9 mouse cellular contexts compared by ENCODE assay signal in genomic region chr1:39441686-39442085, GRCm38 (mm10). TPM values are rescaled to one million over a fixed set of nuclear protein-coding genes. Genes with fewer than 3 reads are reported as not detected.
A peak's percentile ranks its signal among the peaks of the same experiment; 100 is the strongest.
DNase-seq lines count a peak whose midpoint lies in the region; TF ChIP-seq lines count a peak whose summit lies in the region.
"Had no signal": no experiment of that assay in that cellular context is flagged by ENCODE, and none has a peak within 500 bp of the region (broad histone marks: within the 10 kb centered on the region; RNA-seq: fewer than 3 reads in every experiment).

No protein-coding gene starts in this region.

- WGBS in heart, adult 2 months, result 65% methylated on average over 6 of the region's 6 CpGs

- peaks cover 10% of the 10 kb centered on the region for H3K4me1 ChIP-seq in heart, adult 2 months (ENCODE audit: control insufficient read depth, insufficient read depth, low read length)

- no peak overlapping the region for H3K9ac ChIP-seq in heart, adult 2 months (ENCODE audit: low read depth, low read length)
- H3K9ac ChIP-seq: liver, embryonic 14.5 days had no signal

- TF ChIP-seq POLR2A in heart, adult 2 months (IDR thresholded peaks at IDR 0.05; ENCODE audit: insufficient read depth, low read depth, low read length), result no peak

- no peaks in the 10 kb centered on the region; the same call in 1 of the 2 replicates for H3K79me2 ChIP-seq in heart, adult 2 months (replicated peaks; ENCODE audit: control insufficient read depth, insufficient read depth, low read length)

- H3K4me3 ChIP-seq in heart, adult 2 months, result no peak overlapping the region

- intact Hi-C loops in heart, adult 2 months (cut with DNase I), result no loop called here

- TF ChIP-seq CTCF in heart, adult 2 months (IDR thresholded peaks at IDR 0.05), result no peak

- H3K36me3 ChIP-seq in heart, adult 2 months (ENCODE audit: control insufficient read depth, insufficient read depth, low read length), result no peaks in the 10 kb centered on the region

- H3K27me3 ChIP-seq in heart, adult 2 months (ENCODE audit: control insufficient read depth, insufficient read depth, low read length), result no peaks in the 10 kb centered on the region

- no peak for TF ChIP-seq EP300 in heart, adult 2 months (IDR thresholded peaks at IDR 0.05; ENCODE audit: insufficient read depth, low read depth, low read length)

- H3K27ac ChIP-seq in heart, adult 2 months, result peak overlapping the region; percentile 64
- H3K27ac ChIP-seq: liver, embryonic 14.5 days had no signal

- no peak for DNase-seq in heart, adult 2 months
- no peak for DNase-seq in heart, adult 9 months (ENCODE audit: low spot score in 2 of 2)
- peak; percentile 35 to 37 for DNase-seq in frontal cortex, postnatal 14 days (ENCODE audit: low spot score in 2 of 2)
- DNase-seq in layer of hippocampus, adult 9-11 months, result peak; percentile 73
- DNase-seq in right cerebral cortex, postnatal 4 days, result peak; percentile 23
- DNase-seq in thymus, postnatal 4 days, result no peak
- no peak for DNase-seq in adrenal gland, postnatal 10 days
- DNase-seq: kidney, postnatal 25 days had no signal

RNA-seq across cellular contexts. Expression of gene Tbc1d8, which starts 36.9 kb away (rescaled TPM):
- 1 to 10 TPM; 5.2 to 6.1 TPM for total RNA-seq in heart, adult 2 months (2021)
- polyA plus RNA-seq in heart, adult 2 months (2012; rRNA removed), result 6.3 and 8.3 TPM in 2 replicates
- total RNA-seq in adrenal gland, postnatal 10 days (2021), result 10 to 100 TPM in 1 of 2 experiments, 1 to 10 TPM in 1; 9.2 to 12.4 TPM

Comparison
In these comparisons a context has a peak if more than half of its experiments do, and no peak if none do; other contexts are left out.
1. DNase-seq: peak in frontal cortex, postnatal 14 days (2 of 2), layer of hippocampus, adult 9-11 months (single experiment) and right cerebral cortex, postnatal 4 days (single experiment); none in heart, adult 2 months (0 of 2), heart, adult 9 months (0 of 2), thymus, postnatal 4 days (single experiment) and adrenal gland, postnatal 10 days (single experiment).